Mouse (Mus musculus): ENCODE measurements around the gene Slc12a5.

- TF ChIP-seq CTCF (IDR thresholded peaks at IDR 0.05; ENCODE audit: low read depth, low read length) (no peak), GATA1 (IDR thresholded peaks at IDR 0.05; ENCODE audit: borderline replicate concordance, low read length) (no peak), TAL1 (conservative IDR thresholded peaks at IDR 0.05; ENCODE audit: low read depth, low read length) (no peak)
Observed at GRCm38 (mm10) chr2:164964242-164964894, 3.8 kb downstream of the Slc12a5 start.

Measured in G1E (cell line).